Mouse (Mus musculus) adrenal gland, postnatal 25 days (tissue): Measurements from ENCODE around the gene Ctrb1. TPM values are rescaled to one million over a fixed set of nuclear protein-coding genes. Genes with fewer than 3 reads are reported as not detected.

ENCODE experiments used
- DNase-seq: peaks from one replicate; pipeline ENCODE4 v3.0.0; 2021; ENCODE audit warnings: mixed read lengths
- long read RNA-seq: library from polyadenylated mRNA; stranded (forward); transcript quantifications from one replicate; pipeline ENCODE4 v2.0.0, GENCODE M21; 2021
- total RNA-seq: library from RNA; stranded (reverse); gene quantifications from 2 replicates; pipeline ENCODE4 v1.2.3, GENCODE M21; 2021

The Ctrb1 gene
- total RNA-seq = not detected in 2 replicates
- long read RNA-seq = 0 reads

GRCm38 (mm10) chr8:111690960-111691445, at the start of gene Ctrb1:
Gene Ctrb1 (minus strand): TSS chr8:111691010.
- DNase-seq = no peak

- DNase-seq = no peak
Observed at GRCm38 (mm10) chr8:111740301-111740711, 49.5 kb upstream of the Ctrb1 start.

GRCm38 (mm10) chr8:111739604-111740003, 48.8 kb upstream of the Ctrb1 start:
- no peak for DNase-seq

GRCm38 (mm10) chr8:111738867-111739266, 48.1 kb upstream of the Ctrb1 start:
- no peak for DNase-seq

- DNase-seq = no peak
Observed at GRCm38 (mm10) chr8:111736321-111736720, 45.5 kb upstream of the Ctrb1 start.

GRCm38 (mm10) chr8:111735791-111736190, 45.0 kb upstream of the Ctrb1 start:
- no peak for DNase-seq

- DNase-seq = no peak
Observed at GRCm38 (mm10) chr8:111735335-111735761, 44.5 kb upstream of the Ctrb1 start.

GRCm38 (mm10) chr8:111734244-111734960, 43.6 kb upstream of the Ctrb1 start:
- no peak for DNase-seq

GRCm38 (mm10) chr8:111733581-111734243, 42.9 kb upstream of the Ctrb1 start:
- DNase-seq = no peak

- no peak for DNase-seq
Observed at GRCm38 (mm10) chr8:111732406-111733085, 41.7 kb upstream of the Ctrb1 start.

- peak; percentile 99 for DNase-seq
Observed at GRCm38 (mm10) chr8:111732004-111732403, 41.2 kb upstream of the Ctrb1 start.

GRCm38 (mm10) chr8:111731231-111731977, 40.6 kb upstream of the Ctrb1 start:
- no peak for DNase-seq

- peak; percentile 13 for DNase-seq
Observed at GRCm38 (mm10) chr8:111729233-111730170, 38.7 kb upstream of the Ctrb1 start.

GRCm38 (mm10) chr8:111728481-111728880, 37.7 kb upstream of the Ctrb1 start:
- no peak for DNase-seq

- DNase-seq = no peak
Observed at GRCm38 (mm10) chr8:111727553-111727952, 36.7 kb upstream of the Ctrb1 start.

- DNase-seq = peak; percentile 78
Observed at GRCm38 (mm10) chr8:111726102-111726900, 35.5 kb upstream of the Ctrb1 start.

- DNase-seq = no peak
Observed at GRCm38 (mm10) chr8:111725341-111725740, 34.5 kb upstream of the Ctrb1 start.

- DNase-seq = no peak
Observed at GRCm38 (mm10) chr8:111720115-111720544, 29.3 kb upstream of the Ctrb1 start.

- DNase-seq = no peak
Observed at GRCm38 (mm10) chr8:111718937-111719336, 28.1 kb upstream of the Ctrb1 start.

- DNase-seq = no peak
Observed at GRCm38 (mm10) chr8:111717866-111718265, 27.1 kb upstream of the Ctrb1 start.
